Mouse (Mus musculus) neural tube, embryonic 11.5 days (tissue): ENCODE data around the gene Hoxa6. TPM values are rescaled to one million over a fixed set of nuclear protein-coding genes. Genes with fewer than 3 reads are reported as not detected.

Experiments used
- ATAC-seq: fragments of 200-750 bp; cut with Nextera tagmentation; 2 replicates; pipeline ENCODE4 v1.8.0; 2017; ENCODE audit warnings: moderate number of reproducible peaks, mild to moderate bottlenecking, moderate TSS enrichment, moderate library complexity; ENCODE audit not compliant: insufficient read depth, low FRiP score, low TSS enrichment
- DNase-seq: peaks from one replicate; pipeline ENCODE4 v3.0.0-alpha.2; 2015; ENCODE audit warnings: low spot score
- H3K27ac ChIP-seq: fragments of 300-500 bp; sonication (generic); 2 replicates; pipeline ENCODE4 v1.5.1; 2014; ENCODE audit warnings: low read depth, mild to moderate bottlenecking, low read length
- H3K27me3 ChIP-seq: fragments of 300-500 bp; sonication (generic); 2 replicates; pipeline ENCODE4 v1.6.1; 2014; ENCODE audit warnings: mild to moderate bottlenecking, low read length, mixed read lengths; ENCODE audit not compliant: control insufficient read depth, insufficient read depth
- H3K36me3 ChIP-seq: fragments of 300-500 bp; sonication (generic); 2 replicates; pipeline ENCODE4 v1.6.1; 2014; ENCODE audit warnings: mild to moderate bottlenecking, low read length, moderate library complexity, mixed read lengths; ENCODE audit not compliant: control insufficient read depth, insufficient read depth
- H3K4me1 ChIP-seq: fragments of 300-500 bp; sonication (generic); 2 replicates; pipeline ENCODE4 v1.6.1; 2014; ENCODE audit warnings: low read length, mixed read lengths; ENCODE audit not compliant: control insufficient read depth, insufficient read depth
- H3K4me2 ChIP-seq: fragments of 300-500 bp; sonication (generic); 2 replicates; pipeline ENCODE4 v1.6.1; 2014; ENCODE audit warnings: low read depth, mild to moderate bottlenecking, moderate library complexity
- H3K4me3 ChIP-seq: fragments of 300-500 bp; sonication (generic); 2 replicates; pipeline ENCODE4 v1.5.1; 2014; ENCODE audit warnings: low read depth, low read length
- H3K9ac ChIP-seq: fragments of 300-500 bp; sonication (generic); 2 replicates; pipeline ENCODE4 v1.6.1; 2014; ENCODE audit warnings: mild to moderate bottlenecking, low read length
- H3K9me3 ChIP-seq: fragments of 300-500 bp; sonication (generic); 2 replicates; pipeline ENCODE4 v1.6.1; 2016; ENCODE audit warnings: low read length; ENCODE audit not compliant: control insufficient read depth
- WGBS: fragments of 180-500 bp; shearing (Covaris S2); extraction: QIAGEN DNeasy Blood & Tissue Kit; methylation state at CpG from one replicate; pipeline ENCODE4 v1.1.7; 2014; 5-methylcytosine and 5-hydroxymethylcytosine counted together
- polyA plus RNA-seq: library from polyadenylated mRNA; unstranded; fragments of >200 nt; fragmentation: Nextera tagmentation; extraction: Ambion mirVana; gene quantifications from 2 replicates; pipeline ENCODE4 v1.2.1, GENCODE M21; 2014

Gene Hoxa6
- polyA plus RNA-seq, 1 experiment from 2014 or later = 16.0 TPM

DNA sequence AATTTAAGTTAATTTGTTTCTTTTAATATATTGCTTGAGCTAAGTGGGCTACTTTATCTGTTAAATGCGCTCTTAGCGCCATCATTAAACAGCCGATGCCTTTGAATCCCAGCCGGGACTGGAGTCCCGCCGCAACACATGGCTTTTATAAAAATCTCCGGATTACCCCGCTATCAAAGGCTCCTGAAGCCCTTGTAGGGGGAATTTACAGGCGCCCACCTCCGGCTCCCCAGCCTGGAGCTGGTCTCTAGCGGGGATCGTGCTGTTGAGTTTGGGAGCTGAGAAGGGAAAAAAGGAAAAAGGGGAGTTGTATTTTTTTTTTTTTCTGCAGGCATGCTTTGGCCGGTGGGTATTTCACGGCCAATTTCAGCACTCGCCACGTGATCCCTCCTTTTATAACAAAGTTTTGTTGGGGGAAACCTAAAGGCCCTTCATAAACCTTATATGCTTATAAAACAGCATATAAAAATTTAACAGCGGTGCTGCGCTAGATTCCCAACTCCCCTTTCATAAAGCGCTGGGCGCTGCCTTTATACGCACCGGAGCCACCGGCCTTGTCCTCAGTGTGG is 36.0 kb upstream of the Hoxa6 start:
- H3K4me2 ChIP-seq = peak overlapping the region; percentile 47
- DNase-seq = no peak

DNA sequence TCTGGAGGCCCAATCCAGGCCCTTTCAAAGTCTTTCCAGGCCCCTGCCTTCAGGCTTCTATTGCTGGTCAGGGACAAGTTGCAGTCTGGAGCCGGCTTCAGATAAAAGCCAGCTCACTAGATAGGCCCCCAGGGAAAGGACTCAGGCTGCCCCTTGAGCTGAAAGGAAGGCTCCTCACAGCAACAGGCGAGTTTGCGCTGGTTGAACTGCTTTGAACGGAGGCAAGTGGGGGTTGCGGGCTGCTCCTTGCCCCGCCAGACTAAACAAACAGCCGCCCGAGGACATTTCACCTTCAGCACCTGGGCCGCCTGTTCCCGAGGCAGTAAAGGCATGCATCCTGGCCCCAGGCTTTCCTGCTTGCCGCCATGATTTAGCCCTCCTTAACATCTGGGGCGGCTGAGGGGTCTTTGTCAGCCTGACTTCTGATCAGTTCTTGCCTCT is 35.2 kb upstream of the Hoxa6 start:
- no peak for DNase-seq
- peak overlapping the region; percentile 60 for H3K9ac ChIP-seq
- ATAC-seq = no peak
- 0 out of 2 replicates have a peak, but pooled peaks cover 4% of the 10 kb centered on the region for H3K4me1 ChIP-seq
- 0 out of 2 replicates have a peak overlapping the region, but pooled peaks have one; percentile 27 for H3K27ac ChIP-seq
- peaks cover 94% of the 10 kb centered on the region for H3K27me3 ChIP-seq
- peak overlapping the region; percentile 47 for H3K4me2 ChIP-seq
- H3K4me3 ChIP-seq = peak overlapping the region; percentile 40
- H3K36me3 ChIP-seq = no peaks in the 10 kb centered on the region
- H3K9me3 ChIP-seq = no peaks in the 10 kb centered on the region
- 0% methylated on average over 12 of the region's 12 CpGs for WGBS

More for the DNA sequence above, 36.0 kb upstream of the Hoxa6 start:
- peak overlapping the region; percentile 60 for H3K9ac ChIP-seq
- H3K9me3 ChIP-seq = no peaks in the 10 kb centered on the region
- H3K4me3 ChIP-seq = peak overlapping the region; percentile 40
- no peak for ATAC-seq
- 0 out of 2 replicates have a peak, but pooled peaks cover 4% of the 10 kb centered on the region for H3K4me1 ChIP-seq
- WGBS = under 1% methylated on average over 23 of the region's 23 CpGs
- no peaks in the 10 kb centered on the region for H3K36me3 ChIP-seq
- peaks cover 97% of the 10 kb centered on the region for H3K27me3 ChIP-seq
- peak overlapping the region; percentile 34; the same call in 1 of the 2 replicates for H3K27ac ChIP-seq

DNA sequence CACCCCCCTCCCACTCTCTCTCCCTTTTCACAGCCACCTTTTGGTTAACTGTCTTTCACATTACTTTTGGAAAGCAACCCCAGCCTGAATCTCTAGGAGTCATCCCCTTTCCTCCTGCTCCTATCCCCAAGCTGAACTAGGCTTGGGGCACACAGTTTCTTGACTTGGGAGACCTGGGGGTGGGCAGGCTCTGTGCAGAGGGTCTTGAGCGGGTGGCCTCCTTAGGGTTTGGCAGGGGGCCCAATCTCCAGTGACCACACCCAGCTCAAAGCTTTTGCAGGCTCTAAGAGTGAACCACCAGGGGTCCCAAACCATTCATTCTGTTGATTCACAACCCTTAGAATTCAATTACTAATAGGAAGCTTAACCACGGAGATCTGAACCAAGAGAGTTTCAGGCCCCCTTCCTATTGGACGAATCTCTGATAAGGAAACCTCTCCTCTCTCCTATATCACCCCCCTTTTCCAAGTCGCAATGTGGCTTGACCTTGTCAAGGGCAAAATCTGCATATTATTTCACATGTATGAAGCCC is 34.3 kb upstream of the Hoxa6 start:
- 0 out of 2 replicates have a peak, but pooled peaks cover 4% of the 10 kb centered on the region for H3K4me1 ChIP-seq

DNA sequence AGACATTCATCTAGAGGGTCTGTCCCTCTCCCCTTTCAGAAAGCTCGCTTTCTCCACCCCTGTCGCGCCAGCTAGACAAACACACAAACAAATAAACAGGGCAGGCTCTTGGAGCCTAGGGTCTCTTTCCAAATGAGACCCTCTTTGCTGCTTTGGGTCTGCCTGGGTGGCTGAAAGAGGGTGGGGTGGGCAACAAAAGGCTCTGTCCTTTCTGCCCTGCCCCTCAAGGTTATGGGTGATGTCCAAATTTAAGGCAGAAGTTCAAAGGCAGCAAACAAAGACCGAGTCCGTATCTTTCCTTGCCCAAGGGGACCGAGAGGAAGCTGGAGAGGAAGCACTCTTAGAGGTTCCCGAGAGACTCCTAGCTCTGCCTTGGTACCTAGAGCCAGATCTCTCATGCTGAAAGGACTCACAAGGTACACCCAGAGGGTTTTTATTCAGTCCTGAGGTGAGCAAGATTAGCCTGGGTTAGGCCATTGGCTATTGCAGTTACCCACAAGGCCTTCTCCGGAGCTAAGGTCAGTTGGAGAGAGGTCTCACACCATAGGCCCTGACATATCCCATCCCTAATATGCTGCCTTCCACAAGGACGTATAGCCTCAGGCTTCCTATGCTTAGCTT is 32.6 kb upstream of the Hoxa6 start:
- no peak for DNase-seq

More for the DNA sequence above, 34.3 kb upstream of the Hoxa6 start:
- no peak for ATAC-seq
- 2% methylated on average over 4 of the region's 4 CpGs for WGBS
- peaks cover 89% of the 10 kb centered on the region for H3K27me3 ChIP-seq
- peak overlapping the region; percentile 47 for H3K4me2 ChIP-seq
- no peaks in the 10 kb centered on the region for H3K36me3 ChIP-seq
- H3K9me3 ChIP-seq = no peaks in the 10 kb centered on the region
- DNase-seq = no peak
- peak overlapping the region; percentile 60 for H3K9ac ChIP-seq
- H3K27ac ChIP-seq = no peak overlapping the region
- peak overlapping the region; percentile 40 for H3K4me3 ChIP-seq

DNA sequence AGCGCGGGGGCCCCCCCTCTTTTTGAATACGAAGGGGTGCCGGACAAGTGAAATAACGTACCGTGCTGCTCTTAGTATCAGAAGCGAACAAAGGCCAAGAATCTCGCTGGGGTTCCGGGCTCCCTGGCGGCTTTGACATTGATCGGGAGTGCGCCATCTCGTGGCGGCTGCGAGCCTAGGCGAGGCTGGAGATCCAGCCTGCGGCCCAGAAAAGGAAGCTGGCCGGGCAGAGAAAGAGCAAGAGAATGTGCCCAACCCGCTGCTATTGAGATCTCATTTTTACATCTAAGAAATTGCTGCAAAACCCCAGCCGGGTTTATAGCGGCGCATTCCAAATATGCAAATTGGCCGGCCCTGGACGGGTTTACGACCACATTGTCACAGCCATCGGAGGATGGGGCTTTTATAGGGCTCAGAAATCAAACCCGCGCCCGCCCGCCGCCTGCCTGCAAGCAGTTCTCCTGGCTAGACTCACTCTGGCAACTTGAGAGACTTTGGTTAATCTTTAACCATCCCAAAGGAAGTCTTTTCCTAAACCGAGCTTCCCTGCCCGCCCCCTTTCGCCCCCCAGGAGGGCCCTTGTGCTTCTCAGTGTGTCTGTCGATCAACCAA is 32.0 kb upstream of the Hoxa6 start, which contains the start of gene Hoxa10:
Gene Hoxa10, minus strand, starts transcription at position 466 of the 612 bp plus-strand sequence.
- H3K27ac ChIP-seq = peak within 1 kb of the TSS; percentile 90
- under 1% methylated on average over 35 of the region's 35 CpGs for WGBS
- peak within 1 kb of the TSS; percentile 87 for H3K9ac ChIP-seq
- H3K4me1 ChIP-seq = no peaks in the 10 kb centered on the region
- ATAC-seq = peak; percentile 64
- no peaks in the 10 kb centered on the region for H3K36me3 ChIP-seq
- peak; percentile 91 for DNase-seq
- H3K27me3 ChIP-seq = peaks cover 91% of the 10 kb centered on the region
- no peaks in the 10 kb centered on the region for H3K9me3 ChIP-seq
- H3K4me2 ChIP-seq = peak within 1 kb of the TSS; percentile 47
- peak within 1 kb of the TSS; percentile 65 for H3K4me3 ChIP-seq

More for the DNA sequence above, 32.6 kb upstream of the Hoxa6 start:
- no peaks in the 10 kb centered on the region for H3K9me3 ChIP-seq
- H3K27ac ChIP-seq = no peak overlapping the region
- peak overlapping the region; percentile 43; the same call in 1 of the 2 replicates for H3K9ac ChIP-seq
- WGBS = 0% methylated on average over 9 of the region's 9 CpGs
- H3K27me3 ChIP-seq = peaks cover 91% of the 10 kb centered on the region
- no peaks in the 10 kb centered on the region for H3K4me1 ChIP-seq
- ATAC-seq = no peak
- H3K4me2 ChIP-seq = peak overlapping the region; percentile 47
- H3K36me3 ChIP-seq = no peaks in the 10 kb centered on the region
- peak overlapping the region; percentile 65; the same call in 1 of the 2 replicates for H3K4me3 ChIP-seq

DNA sequence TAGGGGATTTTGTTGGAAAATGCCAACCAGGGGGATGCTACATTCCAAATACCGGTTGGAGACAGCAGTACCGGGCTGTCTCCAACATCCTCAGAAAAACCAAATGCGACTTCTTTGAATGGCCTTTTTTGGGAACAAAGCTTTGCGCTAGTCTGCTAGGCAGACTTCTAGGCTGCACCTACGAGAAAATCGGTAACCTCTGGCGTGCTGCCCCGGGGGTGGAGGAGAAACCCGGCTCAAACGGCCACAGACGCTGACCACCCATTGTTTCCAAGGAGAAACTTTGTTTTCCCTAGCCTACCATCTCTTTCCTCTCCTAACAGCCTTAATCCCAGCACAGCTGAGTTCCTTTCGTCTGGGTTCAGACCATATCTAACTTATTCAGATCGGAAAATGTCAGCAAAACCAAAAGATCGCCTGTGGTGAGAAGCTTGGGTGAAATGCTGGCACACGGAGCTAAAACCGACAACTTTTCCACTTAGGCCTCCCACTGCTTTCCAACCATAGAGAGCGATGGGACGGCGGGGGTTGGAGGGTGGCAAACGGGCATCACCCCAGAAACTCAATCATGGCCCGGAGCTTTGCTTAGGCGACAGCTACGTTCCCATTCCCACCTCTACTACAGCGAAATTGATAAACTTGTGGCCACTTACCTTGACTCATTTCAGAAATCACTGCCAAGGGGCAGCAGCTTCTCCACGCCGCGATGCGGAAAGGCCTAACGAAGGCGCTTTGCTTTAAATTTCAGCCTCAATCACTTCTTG is 31.3 kb upstream of the Hoxa6 start:
- DNase-seq = peak; percentile 45
- no peaks in the 10 kb centered on the region for H3K36me3 ChIP-seq
- WGBS = under 1% methylated on average over 30 of the region's 30 CpGs
- H3K9me3 ChIP-seq = no peaks in the 10 kb centered on the region
- peak overlapping the region; percentile 87 for H3K9ac ChIP-seq
- peaks cover 91% of the 10 kb centered on the region for H3K27me3 ChIP-seq
- peak overlapping the region; percentile 90 for H3K27ac ChIP-seq
- peak overlapping the region; percentile 65 for H3K4me3 ChIP-seq
- no peaks in the 10 kb centered on the region; the same call in 1 of the 2 replicates for H3K4me1 ChIP-seq
- H3K4me2 ChIP-seq = peak overlapping the region; percentile 47
- no peak for ATAC-seq

DNA sequence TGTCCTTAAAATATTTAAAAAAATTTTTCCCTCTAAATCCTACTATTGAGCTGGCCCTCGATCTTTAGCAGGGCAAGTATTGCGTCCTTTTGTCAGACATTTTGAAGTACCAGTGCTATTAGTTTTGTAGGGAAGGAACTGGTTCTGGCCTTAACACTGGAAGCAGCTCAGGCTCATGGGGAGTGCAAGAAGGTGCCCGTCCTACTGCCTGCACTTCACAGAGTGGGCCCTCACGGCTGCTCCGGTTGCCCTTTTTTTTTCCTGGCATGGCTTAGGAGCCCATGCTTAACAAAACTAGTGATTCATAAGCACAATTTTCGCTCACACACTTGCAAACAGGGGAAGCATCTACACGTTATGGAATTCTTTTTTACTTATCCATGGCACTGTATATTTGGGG is 30.5 kb upstream of the Hoxa6 start:
- ATAC-seq = no peak
- Histone ChIP-seq H3K27ac (no peak overlapping the region), H3K27me3 (peaks cover 91% of the 10 kb centered on the region), H3K4me3 (peak overlapping the region; percentile 65), H3K4me1 (no peaks in the 10 kb centered on the region; the same call in 1 of the 2 replicates), H3K9ac (peak overlapping the region; percentile 68), H3K4me2 (peak overlapping the region; percentile 47), H3K36me3 (no peaks in the 10 kb centered on the region), H3K9me3 (no peaks in the 10 kb centered on the region)
- WGBS = 1% methylated on average over 7 of the region's 7 CpGs
- peak; percentile 54 for DNase-seq

DNA sequence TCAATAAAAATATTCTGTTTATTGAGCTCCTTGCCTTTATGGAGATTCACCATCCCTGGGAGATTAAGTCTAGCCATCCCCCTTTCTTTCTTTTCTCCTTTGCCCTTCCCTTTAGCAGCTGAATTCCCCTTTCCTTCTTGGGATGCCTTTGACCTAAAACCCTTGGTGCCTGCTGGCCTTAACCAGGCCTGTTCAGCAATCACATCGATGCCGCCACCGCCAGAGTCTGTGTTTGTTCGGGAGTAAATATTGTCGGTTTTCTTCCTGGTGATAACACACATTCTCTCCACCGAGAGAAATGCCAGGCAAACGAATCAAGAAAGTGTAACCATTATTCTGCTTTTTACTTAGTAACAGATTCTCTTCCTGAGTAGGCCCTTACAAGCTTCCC is 29.6 kb upstream of the Hoxa6 start:
- ATAC-seq (no peak), DNase-seq (no peak)
- H3K9me3 ChIP-seq = no peaks in the 10 kb centered on the region
- H3K4me1 ChIP-seq = no peaks in the 10 kb centered on the region; the same call in 1 of the 2 replicates
- peak overlapping the region; percentile 94 for H3K9ac ChIP-seq
- no peaks in the 10 kb centered on the region for H3K36me3 ChIP-seq
- under 1% methylated on average over 7 of the region's 7 CpGs for WGBS
- H3K4me3 ChIP-seq = peak overlapping the region; percentile 65
- H3K4me2 ChIP-seq = peak overlapping the region; percentile 57
- peaks cover 91% of the 10 kb centered on the region for H3K27me3 ChIP-seq
- no peak overlapping the region; the same call in 1 of the 2 replicates for H3K27ac ChIP-seq
